Mouse (Mus musculus) embryonic facial prominence, embryonic 10.5 days (tissue): ENCODE results near the gene Strbp. TPM values are rescaled to one million over a fixed set of nuclear protein-coding genes. Genes with fewer than 3 reads are reported as not detected.

ENCODE experiments used
- DNase-seq: peaks from one replicate; pipeline ENCODE4 v3.0.0-alpha.2; 2017; ENCODE audit warnings: low spot score
- H3K27ac ChIP-seq: fragments of 300-500 bp; sonication (generic); replicated peaks from 2 replicates; pipeline ENCODE4 v1.5.1; 2016; ENCODE audit warnings: mild to moderate bottlenecking
- H3K27me3 ChIP-seq: fragments of 300-500 bp; sonication (generic); replicated peaks from 2 replicates; pipeline ENCODE4 v1.6.1; 2016; ENCODE audit warnings: low read depth, mild to moderate bottlenecking; ENCODE audit not compliant: poor library complexity, severe bottlenecking
- H3K36me3 ChIP-seq: fragments of 300-500 bp; sonication (generic); replicated peaks from 2 replicates; pipeline ENCODE4 v1.6.1; 2016; ENCODE audit warnings: mild to moderate bottlenecking, moderate library complexity
- H3K4me1 ChIP-seq: fragments of 300-500 bp; sonication (generic); 2 replicates; pipeline ENCODE4 v1.6.1; 2016
- H3K4me3 ChIP-seq: fragments of 300-500 bp; sonication (generic); 2 replicates; pipeline ENCODE4 v1.5.1; 2016; ENCODE audit warnings: mild to moderate bottlenecking, moderate library complexity
- H3K9me3 ChIP-seq: fragments of 300-500 bp; sonication (generic); 2 replicates; pipeline ENCODE4 v1.6.1; 2016; ENCODE audit warnings: mild to moderate bottlenecking
- WGBS: fragments of 180-500 bp; shearing (Covaris S2); methylation state at CpG from one replicate; pipeline ENCODE4 v1.1.7; 2016; 5-methylcytosine and 5-hydroxymethylcytosine counted together
- polyA plus RNA-seq: library from polyadenylated mRNA; unstranded; fragments of >200 nt; fragmentation: Nextera tagmentation; extraction: Ambion mirVana; gene quantifications from 2 replicates; pipeline ENCODE4 v1.2.1, GENCODE M21; 2016

Strbp gene
- polyA plus RNA-seq, 1 experiment from 2014 or later = 50.4 TPM

DNA sequence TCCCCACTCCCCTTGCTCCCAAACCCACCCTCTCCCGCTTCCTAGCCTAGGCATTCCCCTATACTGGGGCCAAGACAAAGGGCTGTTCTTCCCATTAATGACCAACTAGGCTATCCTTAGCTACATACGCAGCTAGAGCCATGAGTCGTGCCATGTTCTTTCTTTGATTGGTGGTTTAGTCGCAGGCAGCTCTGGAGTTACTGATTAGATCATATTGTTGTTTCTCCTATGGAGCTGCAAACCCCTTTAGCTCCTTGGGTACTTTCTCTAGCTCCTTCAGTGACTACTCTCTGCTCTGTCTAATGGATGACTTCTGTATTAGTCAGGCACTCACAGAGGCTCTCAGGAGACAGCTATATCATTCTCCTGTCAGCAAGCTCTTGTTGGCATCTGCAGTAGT is 206.3 kb downstream of the Strbp start:
- DNase-seq = no peak
- 95% methylated on average over 4 of the region's 4 CpGs for WGBS

DNA sequence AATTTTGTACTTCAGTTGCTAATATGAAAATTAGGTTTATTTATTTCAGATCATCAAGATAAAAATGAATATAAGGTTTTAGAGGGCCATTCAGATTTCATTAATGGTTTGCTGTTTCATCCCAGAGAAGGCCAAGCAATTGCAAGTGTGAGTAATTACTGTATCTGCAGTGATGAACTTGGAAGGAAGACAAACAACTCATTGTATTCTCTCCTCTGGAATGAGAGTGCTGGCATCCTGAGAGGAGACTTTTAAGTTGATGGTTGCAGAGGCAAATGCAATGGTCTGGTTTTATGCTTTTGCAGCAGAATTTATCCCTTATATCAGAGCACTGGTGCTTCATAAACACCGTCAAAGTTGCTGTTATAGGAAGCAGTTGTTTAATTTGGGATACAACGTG is 214.7 kb downstream of the Strbp start:
- H3K36me3 ChIP-seq = peaks cover 92% of the 10 kb centered on the region
- 93% methylated on average over 2 of the region's 2 CpGs for WGBS

More for the DNA sequence above, 206.3 kb downstream of the Strbp start:
- Histone ChIP-seq H3K4me1 (no peaks in the 10 kb centered on the region), H3K9me3 (no peaks in the 10 kb centered on the region), H3K27me3 (no peaks in the 10 kb centered on the region), H3K36me3 (peaks cover 85% of the 10 kb centered on the region), H3K27ac (no peak overlapping the region), H3K4me3 (no peak overlapping the region)

DNA sequence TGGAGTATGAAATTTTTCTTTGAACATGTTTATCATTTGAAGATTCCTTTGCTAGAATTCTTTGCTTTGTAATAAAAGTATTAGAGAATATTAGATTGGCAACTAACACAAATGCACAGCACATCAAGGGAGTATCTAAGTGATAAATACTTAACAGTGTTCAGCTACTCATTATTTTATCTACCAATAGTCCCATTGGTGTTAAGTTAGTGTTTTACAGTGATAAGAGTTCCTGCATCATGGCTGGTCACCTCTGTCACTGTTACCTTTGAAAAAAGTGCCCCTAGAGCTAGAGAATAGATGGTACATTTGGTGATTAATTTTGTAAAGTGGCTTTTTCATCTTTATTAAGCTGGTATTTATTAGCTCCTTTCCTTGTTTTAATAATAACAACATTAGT is 217.3 kb downstream of the Strbp start:
- Histone ChIP-seq H3K36me3 (peaks cover 85% of the 10 kb centered on the region), H3K27me3 (no peaks in the 10 kb centered on the region), H3K4me3 (no peak overlapping the region), H3K4me1 (no peaks in the 10 kb centered on the region), H3K27ac (no peak overlapping the region), H3K9me3 (no peaks in the 10 kb centered on the region)
- DNase-seq = no peak

More for the DNA sequence above, 214.7 kb downstream of the Strbp start:
- no peak overlapping the region for H3K27ac ChIP-seq
- H3K9me3 ChIP-seq = no peaks in the 10 kb centered on the region
- no peaks in the 10 kb centered on the region for H3K27me3 ChIP-seq
- no peaks in the 10 kb centered on the region for H3K4me1 ChIP-seq
- DNase-seq = no peak
- no peak overlapping the region for H3K4me3 ChIP-seq

DNA sequence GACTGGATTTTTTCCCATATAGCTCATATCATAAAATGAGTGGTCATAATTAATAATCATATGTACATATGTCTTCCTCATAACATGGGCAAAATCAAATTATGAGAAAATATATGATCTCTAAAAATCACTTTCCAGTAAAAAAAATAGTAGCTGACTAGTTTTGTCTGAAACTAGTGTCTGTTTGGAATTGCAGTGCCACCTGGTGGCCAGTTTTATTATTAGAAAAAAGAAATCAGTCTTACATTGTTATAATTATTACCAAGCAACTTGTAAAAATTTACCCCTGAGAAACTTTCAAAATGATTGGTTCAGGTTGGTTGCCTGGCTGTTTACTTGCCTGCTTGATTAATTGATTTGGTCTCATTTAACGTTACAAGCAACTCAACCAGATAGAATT is 218.3 kb downstream of the Strbp start:
- peaks cover 82% of the 10 kb centered on the region for H3K36me3 ChIP-seq
- H3K27ac ChIP-seq = no peak overlapping the region
- no peak for DNase-seq
- 98% methylated on average over 1 of the region's 1 CpGs for WGBS
- no peaks in the 10 kb centered on the region for H3K9me3 ChIP-seq
- H3K4me1 ChIP-seq = no peaks in the 10 kb centered on the region
- H3K27me3 ChIP-seq = no peaks in the 10 kb centered on the region
- H3K4me3 ChIP-seq = no peak overlapping the region

DNA sequence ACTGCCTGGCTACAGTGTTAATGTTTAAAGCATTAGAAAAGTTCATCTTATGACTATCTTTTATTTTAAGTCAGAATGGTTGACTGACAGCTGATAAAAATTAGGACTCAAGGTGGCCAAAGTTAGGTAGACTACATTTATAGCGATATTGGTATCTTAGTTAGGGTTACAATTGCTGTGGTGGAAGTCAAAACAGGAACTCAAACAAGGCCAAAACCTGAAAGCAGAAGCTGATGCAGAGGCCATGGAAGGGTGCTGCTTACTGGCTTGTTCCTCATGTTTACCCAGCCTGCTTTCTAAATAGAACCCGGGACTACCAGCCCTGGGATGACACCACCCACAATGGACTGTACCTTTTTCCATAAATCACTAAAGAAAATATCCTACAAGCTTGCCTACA is 219.5 kb downstream of the Strbp start:
- Histone ChIP-seq H3K27me3 (no peaks in the 10 kb centered on the region), H3K4me1 (no peaks in the 10 kb centered on the region), H3K27ac (no peak overlapping the region), H3K36me3 (peaks cover 73% of the 10 kb centered on the region), H3K4me3 (no peak overlapping the region), H3K9me3 (no peaks in the 10 kb centered on the region)
- 92% methylated on average over 2 of the region's 2 CpGs for WGBS
- no peak for DNase-seq

DNA sequence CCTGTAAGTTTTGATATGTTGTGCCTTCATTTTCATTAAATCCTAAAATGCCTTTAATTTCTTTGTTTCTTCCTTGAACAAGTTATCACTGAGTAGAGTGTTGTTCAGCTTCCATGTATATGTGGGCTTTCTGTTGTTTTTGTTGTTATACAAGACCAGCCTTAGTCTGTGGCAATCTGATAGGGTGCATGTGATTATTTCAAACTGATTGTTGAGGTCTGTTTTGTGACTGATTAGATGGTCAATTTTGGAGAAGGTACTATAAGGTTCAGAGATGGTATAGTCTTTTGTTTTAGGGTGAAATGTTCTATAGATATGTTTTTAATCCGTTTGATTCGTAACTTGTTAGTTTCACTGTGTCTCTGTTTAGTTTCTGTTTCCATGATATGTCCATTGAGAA is 223.6 kb downstream of the Strbp start:
- H3K9me3 ChIP-seq = no peaks in the 10 kb centered on the region

GRCm38 (mm10) chr2:37479559-37479958 is 224.1 kb downstream of the Strbp start:
- Histone ChIP-seq H3K36me3 (peaks cover 77% of the 10 kb centered on the region), H3K4me3 (no peak overlapping the region), H3K27me3 (no peaks in the 10 kb centered on the region), H3K27ac (no peak overlapping the region), H3K4me1 (no peaks in the 10 kb centered on the region), H3K9me3 (no peaks in the 10 kb centered on the region)
- DNase-seq = no peak

More for the DNA sequence above, 223.6 kb downstream of the Strbp start:
- H3K27me3 ChIP-seq = no peaks in the 10 kb centered on the region
- no peaks in the 10 kb centered on the region for H3K4me1 ChIP-seq
- no peak overlapping the region for H3K27ac ChIP-seq
- DNase-seq = no peak
- H3K36me3 ChIP-seq = peaks cover 78% of the 10 kb centered on the region
- 91% methylated on average over 2 of the region's 2 CpGs for WGBS
- no peak overlapping the region for H3K4me3 ChIP-seq

- Histone ChIP-seq H3K4me1 (no peaks in the 10 kb centered on the region), H3K36me3 (peaks cover 33% of the 10 kb centered on the region), H3K27ac (no peak overlapping the region), H3K9me3 (no peaks in the 10 kb centered on the region), H3K4me3 (no peak overlapping the region), H3K27me3 (no peaks in the 10 kb centered on the region)
- DNase-seq = no peak
- 97% methylated on average over 4 of the region's 4 CpGs for WGBS
Observed at GRCm38 (mm10) chr2:37466266-37466665, 237.4 kb downstream of the Strbp start.

- Histone ChIP-seq H3K4me1 (no peaks in the 10 kb centered on the region), H3K27ac (no peak overlapping the region), H3K9me3 (no peaks in the 10 kb centered on the region), H3K27me3 (no peaks in the 10 kb centered on the region), H3K4me3 (no peak overlapping the region), H3K36me3 (peaks cover 24% of the 10 kb centered on the region)
- WGBS = 97% methylated on average over 4 of the region's 4 CpGs
- no peak for DNase-seq
Observed at GRCm38 (mm10) chr2:37460707-37461106, 243.0 kb downstream of the Strbp start.

GRCm38 (mm10) chr2:37452376-37452760 is 251.3 kb downstream of the Strbp start:
- peak overlapping the region; percentile 97 for H3K27ac ChIP-seq
- H3K27me3 ChIP-seq = no peaks in the 10 kb centered on the region
- H3K4me1 ChIP-seq = peaks cover 14% of the 10 kb centered on the region
- no peaks in the 10 kb centered on the region for H3K9me3 ChIP-seq
- WGBS = under 1% methylated on average over 24 of the region's 24 CpGs
- H3K4me3 ChIP-seq = peak overlapping the region; percentile 99
- DNase-seq = no peak
- peaks cover 10% of the 10 kb centered on the region; the same call in 1 of the 2 replicates for H3K36me3 ChIP-seq

DNA sequence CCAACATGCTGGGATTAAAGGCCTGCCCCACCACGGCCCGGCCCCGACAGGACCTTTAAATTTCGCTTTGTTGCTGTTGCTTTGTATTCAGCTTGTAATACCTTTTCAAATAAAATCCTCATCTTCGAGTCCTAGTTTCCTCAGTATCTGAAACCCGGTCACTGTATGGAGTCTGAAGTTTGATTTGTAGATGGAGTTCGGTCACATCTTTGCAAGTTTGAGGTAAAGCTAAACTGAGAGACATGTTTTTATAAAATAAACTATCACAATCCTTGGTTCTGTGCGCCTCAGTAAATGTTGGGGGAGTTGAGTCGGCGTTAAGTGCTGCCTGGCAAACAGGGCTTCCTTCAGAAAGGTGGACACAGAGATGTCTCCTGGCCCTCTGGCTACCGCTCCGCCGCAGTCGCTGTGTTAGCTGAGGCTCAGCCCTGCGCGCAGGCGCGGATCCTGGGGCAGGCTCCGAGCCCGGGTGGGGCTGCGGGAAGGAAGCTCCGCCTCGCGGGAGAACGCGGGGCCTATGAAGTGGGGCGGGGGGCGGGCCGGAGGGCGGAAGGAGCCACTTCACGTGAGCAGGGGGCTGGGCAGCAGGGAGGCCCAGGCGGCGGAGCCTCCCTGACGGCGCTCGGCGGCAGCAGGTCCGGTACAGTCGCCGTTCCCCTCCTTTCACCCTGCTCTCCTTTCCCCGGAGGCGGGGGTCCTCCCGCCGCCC is 251.8 kb downstream of the Strbp start:
- Histone ChIP-seq H3K4me3 (peak overlapping the region; percentile 99), H3K27me3 (no peaks in the 10 kb centered on the region), H3K36me3 (peaks cover 10% of the 10 kb centered on the region; the same call in 1 of the 2 replicates), H3K9me3 (no peaks in the 10 kb centered on the region), H3K27ac (peak overlapping the region; percentile 97), H3K4me1 (peaks cover 14% of the 10 kb centered on the region)
- WGBS = 9% methylated on average over 44 of the region's 44 CpGs
- peak; percentile 97 for DNase-seq

GRCm38 (mm10) chr2:37442611-37443591 is 260.8 kb downstream of the Strbp start, which contains the start of the genes Zbtb26, Zbtb6 and Rabgap1:
Zbtb26 (minus strand) TSS chr2:37443135.
Zbtb6 (minus strand) TSS chr2:37443171.
Rabgap1 (plus strand) TSS chr2:37443279.
- Histone ChIP-seq H3K27ac (peak within 1 kb of the TSS; percentile 96), H3K27me3 (no peaks in the 10 kb centered on the region), H3K4me3 (peak within 1 kb of the TSS; percentile 85), H3K9me3 (no peaks in the 10 kb centered on the region), H3K36me3 (peaks cover 14% of the 10 kb centered on the region; the same call in 1 of the 2 replicates), H3K4me1 (peaks cover 23% of the 10 kb centered on the region)
- DNase-seq = peak; percentile 98
- WGBS = under 1% methylated on average over 51 of the region's 51 CpGs
